Mouse (Mus musculus): ENCODE results near the gene Map3k7cl. TPM values are rescaled to one million over a fixed set of nuclear protein-coding genes. Genes with fewer than 3 reads are reported as not detected.

Map3k7cl gene
- polyA plus RNA-seq (2012), result not detected in 2 replicates

- TF ChIP-seq GATA1 (IDR thresholded peaks at IDR 0.05; ENCODE audit: low read length), result no peak
Observed at GRCm38 (mm10) chr16:87552907-87553691, at the start of gene Map3k7cl. TSS of gene Map3k7cl (plus strand) at chr16:87553330.

DNA sequence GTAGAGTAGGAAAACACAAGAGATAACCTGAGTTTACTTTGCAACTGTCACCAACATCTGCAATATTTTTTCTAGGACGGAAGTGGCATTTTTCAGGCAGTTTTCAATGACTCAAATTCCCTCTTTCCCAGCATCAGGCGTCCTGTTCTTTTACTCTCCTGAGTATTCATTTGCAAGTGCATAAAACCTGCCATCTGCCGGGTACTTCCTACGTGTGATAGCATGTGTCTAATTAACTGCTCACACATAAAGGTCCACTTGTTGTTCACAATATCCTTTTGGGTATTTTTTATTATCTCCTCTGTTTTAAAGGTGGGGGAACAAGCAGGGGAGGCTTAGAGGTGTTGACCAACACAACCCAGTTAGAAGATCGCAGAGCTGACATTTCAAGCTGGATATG lies 41.4 kb upstream of the Map3k7cl start:
- TF ChIP-seq GATA1 (IDR thresholded peaks at IDR 0.05; ENCODE audit: low read length), result no peak

GRCm38 (mm10) chr16:87512331-87512730 lies 40.8 kb upstream of the Map3k7cl start:
- TF ChIP-seq GATA1 (IDR thresholded peaks at IDR 0.05; ENCODE audit: low read length), result no peak

DNA sequence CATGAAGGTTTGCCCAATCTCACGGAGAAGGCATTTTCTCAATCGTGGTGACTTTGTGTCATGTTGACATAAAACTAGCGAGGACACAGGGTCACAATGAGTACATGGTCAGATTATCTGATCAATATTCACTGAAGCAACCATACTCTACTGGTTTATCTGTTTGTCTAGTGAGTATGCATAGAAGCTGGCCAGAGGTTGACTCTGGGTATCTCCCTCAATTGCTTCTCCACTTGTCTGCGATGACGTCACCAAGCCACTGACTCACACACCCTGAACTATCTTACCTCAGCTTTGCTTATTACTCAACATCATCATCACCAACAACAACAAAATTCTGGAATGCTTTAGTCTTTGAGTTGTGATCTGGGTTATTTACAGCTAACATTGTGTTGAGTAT lies 28.9 kb upstream of the Map3k7cl start:
- TF ChIP-seq GATA1 (IDR thresholded peaks at IDR 0.05; ENCODE audit: low read length), result no peak

- no peak for TF ChIP-seq GATA1 (IDR thresholded peaks at IDR 0.05; ENCODE audit: low read length)
Observed at GRCm38 (mm10) chr16:87527553-87528249, 25.4 kb upstream of the Map3k7cl start.

- no peak for TF ChIP-seq GATA1 (IDR thresholded peaks at IDR 0.05; ENCODE audit: low read length)
Observed at GRCm38 (mm10) chr16:87528755-87529154, 24.4 kb upstream of the Map3k7cl start.

- no peak for TF ChIP-seq GATA1 (IDR thresholded peaks at IDR 0.05; ENCODE audit: low read length)
Observed at GRCm38 (mm10) chr16:87548348-87548747, 4.8 kb upstream of the Map3k7cl start.

DNA sequence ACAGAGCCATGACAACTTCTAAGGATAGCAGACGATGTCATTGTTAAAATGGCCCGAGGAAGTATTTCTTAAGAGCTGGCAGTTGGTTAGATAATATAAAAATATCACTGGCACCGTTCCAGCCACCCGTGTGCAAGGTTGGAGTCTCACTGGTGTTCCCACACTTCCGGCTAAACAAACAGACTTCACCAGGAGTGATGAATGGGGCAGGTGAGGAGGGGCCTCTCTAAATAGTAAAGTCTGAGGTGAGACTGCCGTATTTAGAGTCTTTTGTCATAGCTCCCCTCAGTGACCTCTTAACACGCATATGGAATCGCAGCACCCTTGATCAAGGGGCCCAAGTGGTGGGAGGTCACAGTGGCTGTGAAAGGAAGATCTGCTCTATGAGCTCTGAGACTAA lies 3.2 kb downstream of the Map3k7cl start:
- TF ChIP-seq GATA1 (IDR thresholded peaks at IDR 0.05; ENCODE audit: low read length), result no peak

GRCm38 (mm10) chr16:87561501-87561900 lies 8.4 kb downstream of the Map3k7cl start:
- TF ChIP-seq GATA1 (IDR thresholded peaks at IDR 0.05; ENCODE audit: low read length), result no peak

GRCm38 (mm10) chr16:87563524-87563923 lies 10.4 kb downstream of the Map3k7cl start:
- no peak for TF ChIP-seq GATA1 (IDR thresholded peaks at IDR 0.05; ENCODE audit: low read length)

GRCm38 (mm10) chr16:87564564-87564963 lies 11.4 kb downstream of the Map3k7cl start:
- TF ChIP-seq GATA1 (IDR thresholded peaks at IDR 0.05; ENCODE audit: low read length), result no peak

DNA sequence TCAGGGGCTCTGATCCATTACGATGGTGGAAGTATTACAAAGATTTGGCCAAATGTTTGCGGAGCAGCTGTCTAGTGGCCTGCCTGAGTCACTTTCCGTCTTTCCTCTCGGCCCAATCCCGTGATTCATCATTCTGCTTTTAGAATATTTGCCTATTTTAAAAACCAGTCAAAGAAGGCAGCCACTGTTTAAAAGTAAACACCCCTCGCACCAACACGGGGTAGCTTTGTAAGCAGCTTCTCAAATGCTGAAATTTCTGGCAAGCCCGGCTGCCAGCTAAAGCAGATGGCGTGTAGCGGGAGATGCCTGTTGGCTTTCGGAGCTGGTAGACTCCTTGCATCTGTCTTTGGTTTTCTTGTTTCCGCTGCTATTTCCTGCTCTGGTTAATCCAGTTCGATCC lies 14.4 kb downstream of the Map3k7cl start:
- TF ChIP-seq GATA1 (IDR thresholded peaks at IDR 0.05; ENCODE audit: low read length), result no peak

- TF ChIP-seq GATA1 (IDR thresholded peaks at IDR 0.05; ENCODE audit: low read length), result no peak
Observed at GRCm38 (mm10) chr16:87568241-87568640, 15.1 kb downstream of the Map3k7cl start.

DNA sequence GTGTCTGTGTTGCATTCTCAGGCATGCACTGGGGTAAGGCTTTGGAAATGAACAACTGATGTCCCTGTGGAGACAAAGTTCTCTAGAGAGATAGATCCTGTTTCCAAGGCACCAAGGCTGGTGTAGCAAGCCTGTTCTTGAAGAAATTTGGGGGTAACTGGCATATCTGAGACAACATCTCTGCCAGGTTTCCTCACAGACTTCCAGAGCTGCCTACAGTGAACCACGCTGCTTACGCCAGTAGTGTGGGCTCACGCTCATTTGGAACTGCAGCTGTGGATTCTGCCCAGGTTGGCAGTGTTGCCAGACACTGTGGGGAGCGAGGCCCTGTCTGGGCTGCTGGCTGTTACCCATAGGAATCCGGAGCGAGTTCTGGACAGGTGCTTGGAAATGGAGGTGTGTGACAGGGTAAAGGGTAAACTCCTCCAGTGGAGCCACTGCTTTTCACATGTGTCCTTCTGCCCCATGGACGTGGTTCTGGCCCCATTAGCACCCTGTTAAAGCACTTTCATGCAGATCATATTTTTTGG lies 16.5 kb downstream of the Map3k7cl start:
- TF ChIP-seq GATA1 (IDR thresholded peaks at IDR 0.05; ENCODE audit: low read length), result no peak

DNA sequence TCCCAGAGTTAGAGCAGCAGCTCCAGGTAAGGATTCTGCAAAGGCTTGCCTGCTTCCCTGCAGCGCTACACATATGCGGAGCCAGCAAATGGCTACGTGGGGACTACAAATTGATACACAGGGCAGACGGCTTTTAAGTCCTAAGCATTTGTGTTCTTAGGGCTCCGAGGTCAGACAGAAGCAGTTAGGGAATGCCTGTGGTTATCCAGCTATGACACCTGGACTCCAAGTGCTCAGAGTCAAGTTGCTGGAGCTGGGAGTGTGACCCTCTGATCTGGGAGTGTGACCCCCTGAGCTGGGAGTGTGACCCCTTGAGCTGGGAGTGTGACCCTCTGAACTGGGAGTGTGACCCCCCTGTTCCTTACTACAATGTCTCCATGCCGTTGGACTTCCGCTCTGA lies 17.2 kb downstream of the Map3k7cl start:
- no peak for TF ChIP-seq GATA1 (IDR thresholded peaks at IDR 0.05; ENCODE audit: low read length)

DNA sequence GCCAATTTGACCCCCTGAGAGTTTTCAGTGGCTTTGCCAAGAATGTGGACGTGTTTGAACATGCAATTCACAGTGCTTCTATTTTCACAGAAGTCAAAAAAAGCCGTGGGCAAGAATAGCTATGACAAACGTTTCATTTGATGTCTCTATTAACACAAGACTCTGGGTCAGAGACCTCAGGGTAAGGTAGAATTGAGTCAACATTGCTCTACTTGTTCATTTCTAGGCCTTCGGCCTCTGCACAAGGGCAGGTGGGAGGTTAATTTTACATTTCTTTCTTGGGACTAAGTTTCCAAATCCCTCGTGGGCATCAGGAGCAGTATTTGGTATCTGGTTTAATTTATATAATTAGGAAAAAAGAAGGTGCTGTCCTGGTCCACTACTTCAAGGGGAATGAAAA lies 20.3 kb downstream of the Map3k7cl start:
- TF ChIP-seq GATA1 (IDR thresholded peaks at IDR 0.05; ENCODE audit: low read length), result no peak

DNA sequence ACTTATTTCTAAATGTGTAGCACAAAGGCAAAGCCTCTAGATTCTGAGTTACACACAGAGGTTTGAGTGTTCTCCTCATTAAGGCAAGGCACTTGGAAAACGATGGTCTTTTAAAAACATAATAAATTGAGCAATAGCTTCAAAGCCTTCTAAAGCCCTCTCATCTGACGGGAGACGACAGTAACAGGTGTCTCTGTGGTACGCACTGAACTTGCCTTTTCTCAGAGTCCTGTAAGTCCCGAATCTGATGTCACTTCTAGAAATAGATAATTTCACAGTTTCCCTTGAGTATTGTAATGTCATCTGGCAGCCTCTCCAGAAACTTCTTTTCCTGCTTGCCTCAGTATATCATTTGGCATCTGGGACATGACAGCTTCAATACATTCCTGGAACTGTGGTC lies 21.0 kb downstream of the Map3k7cl start:
- no peak for TF ChIP-seq GATA1 (IDR thresholded peaks at IDR 0.05; ENCODE audit: low read length)

Measured in G1E-ER4 (cell line).